Mouse (Mus musculus) lung, adult 2 months (tissue): ENCODE results near the gene Fbxo41.

Experiments
- CTCF ChIP-seq: fragments of 200-500 bp; IDR thresholded peaks from 2 replicates; pipeline ENCODE4 v1.5.1; 2011; ENCODE audit warnings: mild to moderate bottlenecking, low read length, control low read depth; ENCODE audit not compliant: insufficient read depth
- POLR2A ChIP-seq: fragments of 200-500 bp; IDR thresholded peaks from 2 replicates; pipeline ENCODE4 v1.6.1; 2011; ENCODE audit warnings: low read depth, mild to moderate bottlenecking, control low read depth, low read length, borderline replicate concordance; ENCODE audit errors: extremely low read depth

GRCm38 (mm10) chr6:85488510-85488909, 14.3 kb downstream of the Fbxo41 start:
- TF ChIP-seq POLR2A (no peak), CTCF (no peak)
